Mouse (Mus musculus) cerebellum, postnatal 14 days (tissue): Measurements from ENCODE around the gene Acot6.
A peak's percentile ranks its signal among the peaks of the same experiment; 100 is the strongest.

Experiments used
- DNase-seq, 2 experiments: peaks; one replicate each; pipeline ENCODE4 v3.0.0; 2021; ENCODE audit warnings: mixed read lengths in 2 of 2

Acot6 gene

DNA sequence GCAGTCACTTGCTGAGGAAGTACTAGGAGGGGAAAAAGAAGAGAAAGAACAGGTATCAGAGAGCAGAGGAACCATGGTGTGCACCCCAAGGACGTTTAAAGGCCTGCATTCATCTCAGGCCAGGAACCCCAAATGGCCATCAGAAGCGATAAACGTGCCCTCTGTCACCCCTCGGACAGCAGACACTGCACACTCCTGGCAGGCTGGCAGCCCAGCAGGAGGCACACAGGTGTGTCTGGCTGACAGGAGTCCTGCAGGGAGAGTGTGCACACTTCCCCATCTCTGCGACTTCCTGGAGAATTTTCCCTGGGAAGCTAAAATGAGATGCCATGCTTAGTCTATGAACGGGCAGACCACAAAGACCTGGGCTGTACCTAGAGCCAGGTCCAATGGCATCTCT, 53.0 kb downstream of the Acot6 start:
- no peak for DNase-seq

- peak; percentile 94 to 97 for DNase-seq
Observed at GRCm38 (mm10) chr12:84154786-84155522, 54.5 kb downstream of the Acot6 start.

DNA sequence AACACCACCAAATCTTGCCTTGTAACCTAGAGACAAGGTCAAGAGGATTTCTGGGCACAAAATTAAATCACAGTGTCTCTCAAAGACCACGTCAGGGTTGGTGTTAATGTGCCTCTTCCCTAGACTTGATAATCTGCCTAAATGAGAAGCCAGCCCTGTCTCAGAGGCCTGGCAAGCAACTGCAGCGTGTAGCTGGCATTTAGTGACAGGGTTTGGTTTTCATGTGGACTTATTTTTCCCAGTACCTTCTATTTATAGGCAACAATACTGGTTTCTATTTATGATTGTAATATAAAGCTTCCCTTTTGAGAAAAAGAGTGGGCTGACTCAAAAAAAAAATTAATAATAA, 55.0 kb downstream of the Acot6 start:
- DNase-seq: peak in 1 of 2 experiments; percentile 59

DNA sequence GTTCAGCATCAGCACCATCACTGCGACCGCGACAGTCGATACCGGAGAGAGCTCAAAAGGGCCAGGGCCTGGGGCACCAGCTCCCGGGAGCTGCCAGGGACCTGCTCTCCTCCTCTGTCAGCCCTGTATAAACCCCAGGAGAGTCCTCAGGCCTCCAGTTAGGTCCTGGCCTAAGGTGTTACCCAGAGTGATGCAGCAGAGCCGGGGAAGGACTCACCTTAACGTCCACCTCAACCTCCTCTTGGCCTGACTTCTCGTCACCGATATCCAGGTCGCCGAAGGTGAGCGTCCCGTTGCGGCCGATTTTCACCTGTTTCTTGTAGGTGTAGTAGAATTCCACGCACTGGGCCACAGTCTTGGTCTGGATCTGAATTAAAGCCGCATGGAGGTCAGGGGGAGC, 55.8 kb downstream of the Acot6 start:
- no peak for DNase-seq

DNA sequence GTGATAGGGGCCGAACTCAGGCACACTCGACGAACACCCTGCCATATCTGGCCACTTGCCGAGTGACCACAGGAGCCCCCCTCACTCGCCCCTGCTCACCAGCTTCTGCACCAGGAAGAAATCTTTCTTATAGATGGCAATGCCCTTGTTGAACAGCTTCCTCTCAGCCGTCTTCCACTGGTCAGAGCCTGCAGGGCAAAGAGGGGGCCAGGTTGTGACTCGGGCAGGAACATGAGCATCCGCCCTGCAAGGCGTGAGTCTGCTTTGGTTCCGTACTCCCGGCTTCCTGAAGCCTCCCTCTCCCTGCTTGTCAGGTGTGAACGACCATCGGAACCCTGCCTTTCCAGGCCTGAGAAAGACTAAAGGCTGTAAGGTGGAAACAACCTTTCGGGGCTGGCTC, 57.7 kb downstream of the Acot6 start:
- no peak for DNase-seq

DNA sequence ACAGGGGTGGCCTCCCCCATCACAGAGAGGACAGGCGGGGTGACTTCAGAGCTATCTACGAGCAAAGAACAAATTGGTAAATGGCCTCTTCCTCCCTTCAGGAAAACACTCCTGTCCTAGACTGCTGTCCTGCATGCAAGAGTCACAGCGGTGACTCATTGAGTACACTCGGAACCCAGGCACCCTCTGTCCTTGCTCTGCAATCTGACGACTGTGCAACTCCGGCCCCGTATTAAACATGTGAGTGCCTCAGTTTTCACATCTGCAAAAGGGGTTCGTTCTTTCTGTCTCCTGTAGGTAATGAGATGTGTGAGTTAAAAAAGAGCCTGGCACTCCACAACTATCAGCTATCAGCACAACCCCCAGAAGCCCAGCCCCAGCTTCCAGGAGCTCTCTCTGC, 60.0 kb downstream of the Acot6 start:
- DNase-seq: no peak
